Mouse (Mus musculus) heart, adult 2 months (tissue): Measurements from ENCODE around the gene Rnase9.

ENCODE experiments used
- CTCF ChIP-seq: fragments of 200-600 bp; IDR thresholded peaks from 2 replicates; pipeline ENCODE4 v1.8.1; 2022; ENCODE audit warnings: antibody characterized with exemption, mild to moderate bottlenecking, moderate library complexity
- EP300 ChIP-seq: fragments of 200-500 bp; IDR thresholded peaks from 2 replicates; pipeline ENCODE4 v1.6.1; 2011; ENCODE audit warnings: low read depth, low read length, control low read depth; ENCODE audit not compliant: insufficient read depth
- POLR2A ChIP-seq: fragments of 200-500 bp; IDR thresholded peaks from 2 replicates; pipeline ENCODE4 v1.6.1; 2011; ENCODE audit warnings: mild to moderate bottlenecking, low read depth, low read length, control low read depth; ENCODE audit not compliant: insufficient read depth

DNA sequence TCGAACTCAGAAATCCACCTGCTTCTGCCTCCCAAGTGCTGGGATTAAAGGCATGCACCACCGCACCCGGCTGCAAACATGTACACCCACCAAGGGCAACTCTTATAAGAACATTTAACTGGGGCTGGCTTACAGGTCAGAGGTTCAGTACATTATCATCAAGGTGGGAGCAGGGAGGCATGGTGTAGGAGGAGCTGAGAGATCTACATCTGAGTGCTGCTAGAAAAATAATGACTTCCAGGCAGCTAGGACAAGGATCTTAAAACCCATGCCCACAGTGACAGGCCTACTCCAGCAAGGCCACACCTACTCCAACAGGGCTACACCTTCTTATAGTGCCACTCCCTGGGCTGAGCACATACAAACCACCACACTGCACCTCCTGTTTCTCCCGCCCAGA, 44.2 kb upstream of the Rnase9 start:
- TF ChIP-seq POLR2A (no peak), CTCF (no peak), EP300 (no peak)
